Mouse (Mus musculus): ENCODE results near the gene Aqp9. TPM values are rescaled to one million over a fixed set of nuclear protein-coding genes. Genes with fewer than 3 reads are reported as not detected.

The Aqp9 gene
- total RNA-seq (2014; rRNA removed) (0.48 and 0.62 TPM in 2 replicates), polyA plus RNA-seq (2015; fragmentation: Nextera tagmentation; extraction: Ambion mirVana) (1.2 and 2.3 TPM in 2 replicates)

DNA sequence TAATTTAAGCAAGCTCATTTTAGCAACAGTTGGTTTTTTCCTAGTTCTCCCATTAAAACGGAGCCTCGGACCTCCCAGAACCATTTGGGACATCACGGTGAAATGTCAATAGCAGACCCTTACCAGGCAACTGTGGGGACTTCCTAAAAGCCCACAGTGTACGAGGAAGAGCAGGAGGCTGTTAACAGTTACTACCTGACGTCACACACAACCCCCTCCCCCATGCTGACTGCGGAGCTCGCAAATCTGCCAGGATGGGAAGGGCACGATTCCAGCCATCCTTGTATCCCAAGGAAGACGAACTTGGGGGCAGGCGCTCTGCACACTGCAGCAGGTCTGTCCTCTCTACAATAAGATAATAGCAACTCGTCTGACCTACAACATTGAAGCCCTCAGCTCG is at the start of gene Aqp9:
Gene Aqp9, minus strand, starts transcription at position 172 of the 400 bp plus-strand sequence.
- Histone ChIP-seq H3K9ac (peak within 1 kb of the TSS; percentile 10; the same call in 1 of the 2 replicates), H3K36me3 (ENCODE audit: insufficient read depth) (no peaks in the 10 kb centered on the region), H3K4me2 (ENCODE audit: low read depth) (peak within 1 kb of the TSS; percentile 28), H3K9me3 (ENCODE audit: low read length) (no peaks in the 10 kb centered on the region), H3K27ac (ENCODE audit: low read depth, low read length) (peak within 1 kb of the TSS; percentile 21), H3K4me3 (ENCODE audit: low read depth, low read length) (no peak within 1 kb of the TSS), H3K27me3 (ENCODE audit: insufficient read depth, low read length) (no peaks in the 10 kb centered on the region), H3K4me1 (ENCODE audit: insufficient read depth) (no peaks in the 10 kb centered on the region; the same call in 1 of the 2 replicates)
- no peak for TF ChIP-seq CTCF (IDR thresholded peaks at IDR 0.05; ENCODE audit: low read depth)
- DNase-seq (peak; percentile 29), ATAC-seq (no peak; the same call in 1 of the 2 replicates)
- WGBS, result 25% methylated on average over 12 of the region's 12 CpGs

DNA sequence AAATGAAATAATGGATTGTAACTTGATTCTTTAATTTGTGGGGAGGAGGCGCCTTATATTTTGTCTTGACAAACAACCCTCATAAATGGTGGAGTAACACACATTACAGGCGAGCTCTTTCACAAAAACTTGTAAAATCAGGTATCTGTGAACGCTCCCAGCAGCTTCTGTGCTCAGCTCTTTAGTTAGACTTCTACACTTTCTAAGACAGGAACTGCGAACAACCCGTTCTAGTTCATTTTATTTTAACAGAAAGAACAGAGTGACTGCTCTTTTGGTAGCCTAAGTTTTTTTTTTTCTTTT is 49.3 kb upstream of the Aqp9 start:
- no peak overlapping the region for H3K4me3 ChIP-seq (ENCODE audit: low read depth, low read length)
- H3K9me3 ChIP-seq (ENCODE audit: low read length), result no peaks in the 10 kb centered on the region
- no peak overlapping the region for H3K4me2 ChIP-seq (ENCODE audit: low read depth)
- no peaks in the 10 kb centered on the region for H3K4me1 ChIP-seq (ENCODE audit: insufficient read depth)
- WGBS, result 8% methylated on average over 5 of the region's 5 CpGs
- H3K27ac ChIP-seq (ENCODE audit: low read depth, low read length), result no peak overlapping the region
- no peak overlapping the region for H3K9ac ChIP-seq
- DNase-seq, result peak; percentile 58
- H3K27me3 ChIP-seq (ENCODE audit: insufficient read depth, low read length), result peaks cover 56% of the 10 kb centered on the region
- ATAC-seq, result no peak
- no peak for TF ChIP-seq CTCF (IDR thresholded peaks at IDR 0.05; ENCODE audit: low read depth)
- H3K36me3 ChIP-seq (ENCODE audit: insufficient read depth), result no peaks in the 10 kb centered on the region

GRCm38 (mm10) chr9:71216996-71217792 is 48.7 kb upstream of the Aqp9 start:
- no peak for ATAC-seq
- H3K27ac ChIP-seq (ENCODE audit: low read depth, low read length), result no peak overlapping the region
- peak; percentile 79 for DNase-seq
- H3K9ac ChIP-seq, result no peak overlapping the region
- H3K36me3 ChIP-seq (ENCODE audit: insufficient read depth), result no peaks in the 10 kb centered on the region
- H3K4me3 ChIP-seq (ENCODE audit: low read depth, low read length), result no peak overlapping the region
- no peaks in the 10 kb centered on the region for H3K9me3 ChIP-seq (ENCODE audit: low read length)
- no peak for TF ChIP-seq CTCF (IDR thresholded peaks at IDR 0.05; ENCODE audit: low read depth)
- no peak overlapping the region for H3K4me2 ChIP-seq (ENCODE audit: low read depth)
- H3K27me3 ChIP-seq (ENCODE audit: insufficient read depth, low read length), result peaks cover 56% of the 10 kb centered on the region
- H3K4me1 ChIP-seq (ENCODE audit: insufficient read depth), result no peaks in the 10 kb centered on the region
- WGBS, result 3% methylated on average over 20 of the region's 20 CpGs

DNA sequence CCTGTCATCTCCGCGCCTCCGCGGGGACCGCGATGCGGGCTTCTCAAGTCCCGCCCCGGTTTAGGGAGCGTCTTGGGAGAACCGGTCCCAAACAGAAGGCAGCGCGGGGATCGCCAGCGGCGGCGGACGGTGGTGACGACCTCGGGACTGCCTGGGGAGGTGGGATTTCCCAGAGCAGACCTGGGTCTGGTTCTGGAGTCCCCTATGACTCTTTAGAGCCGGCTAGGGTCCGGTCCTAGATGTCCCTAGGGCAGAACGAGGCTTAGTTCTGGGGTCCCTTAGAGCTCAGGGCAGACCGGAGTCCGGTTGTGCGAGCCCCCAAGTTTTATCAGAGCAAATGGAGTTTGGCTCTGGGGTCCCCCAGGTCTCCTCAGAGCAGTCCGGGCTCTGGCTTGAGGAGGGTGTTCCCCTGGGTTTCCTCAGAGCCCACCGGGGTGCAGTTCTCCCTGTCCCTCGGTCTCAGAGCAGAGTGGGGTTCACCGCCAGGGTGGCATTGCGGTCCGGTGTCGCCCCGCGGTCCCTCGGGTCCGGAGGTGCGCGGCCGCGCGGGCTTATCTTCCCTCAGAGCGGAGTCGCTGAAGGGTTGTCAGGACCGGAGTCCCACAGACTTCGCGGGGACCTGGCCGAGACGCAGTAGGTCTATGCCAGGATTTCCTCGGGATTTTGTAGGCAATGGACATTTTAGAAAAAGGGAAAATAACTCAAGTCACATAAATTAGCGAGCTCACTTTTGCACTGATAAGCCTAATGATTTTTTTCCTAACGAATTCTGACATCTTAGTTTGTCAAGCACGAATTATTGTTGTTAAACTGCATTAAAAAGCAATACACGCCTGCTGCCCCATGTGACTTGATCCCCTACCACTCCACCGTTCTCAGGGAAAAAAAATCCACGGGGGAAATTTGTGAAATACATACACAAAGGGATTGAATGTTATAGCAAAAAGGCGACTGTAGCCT is 47.8 kb upstream of the Aqp9 start:
- WGBS, result under 1% methylated on average over 57 of the region's 57 CpGs
- Histone ChIP-seq H3K9ac (no peak overlapping the region), H3K4me2 (ENCODE audit: low read depth) (peak overlapping the region; percentile 51), H3K4me3 (ENCODE audit: low read depth, low read length) (peak overlapping the region; percentile 34), H3K27me3 (ENCODE audit: insufficient read depth, low read length) (peaks cover 56% of the 10 kb centered on the region), H3K9me3 (ENCODE audit: low read length) (no peaks in the 10 kb centered on the region), H3K36me3 (ENCODE audit: insufficient read depth) (no peaks in the 10 kb centered on the region), H3K27ac (ENCODE audit: low read depth, low read length) (no peak overlapping the region), H3K4me1 (ENCODE audit: insufficient read depth) (no peaks in the 10 kb centered on the region)
- 0 out of 2 replicates have a peak, but pooled peaks have one; percentile 5 for ATAC-seq
- TF ChIP-seq CTCF (IDR thresholded peaks at IDR 0.05; ENCODE audit: low read depth), result no peak
- DNase-seq, result peak; percentile 78

DNA sequence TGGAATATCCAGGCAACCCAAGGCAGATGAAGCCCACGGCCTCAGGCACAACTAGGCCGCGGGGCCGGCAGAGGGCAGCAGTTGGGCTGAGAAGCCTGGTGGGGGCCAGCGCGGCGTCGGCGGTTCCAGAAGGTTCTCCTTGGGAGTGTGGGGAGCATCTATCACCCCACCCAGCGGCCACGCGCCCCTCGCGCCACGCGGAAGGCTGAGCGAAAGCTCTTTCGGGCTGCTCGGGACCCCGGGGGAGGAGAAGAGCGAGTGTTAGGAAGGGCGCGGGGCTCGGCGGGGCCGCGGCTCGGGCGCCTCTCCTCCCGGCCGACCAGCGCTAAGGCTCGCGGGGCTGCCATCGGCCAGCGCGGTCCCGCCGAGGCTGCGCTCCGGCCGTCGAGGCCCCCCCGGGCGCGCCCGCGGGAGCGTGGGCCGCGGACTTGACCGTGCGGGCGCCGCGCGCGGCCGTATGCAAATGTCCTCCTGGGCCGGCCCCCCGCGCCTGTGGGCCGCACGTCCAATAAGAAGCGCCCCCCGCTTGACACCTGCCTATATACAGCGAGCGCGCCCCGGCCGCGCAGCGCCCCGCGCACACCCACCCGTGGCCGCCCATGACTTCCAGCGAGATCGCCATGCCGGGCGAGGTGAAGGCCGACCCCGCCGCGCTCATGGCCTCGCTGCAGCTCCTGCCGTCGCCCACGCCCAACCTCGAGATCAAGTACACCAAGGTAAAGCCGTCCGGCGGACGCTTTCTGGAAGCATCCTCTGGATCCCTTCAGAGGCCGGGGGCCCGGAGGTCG is 47.0 kb upstream of the Aqp9 start, which contains the start of gene Aldh1a2:
Gene Aldh1a2, plus strand, starts transcription at position 542 of the 788 bp plus-strand sequence.
- no peak within 1 kb of the TSS for H3K9ac ChIP-seq
- 2% methylated on average over 87 of the region's 97 CpGs for WGBS
- no peaks in the 10 kb centered on the region for H3K4me1 ChIP-seq (ENCODE audit: insufficient read depth)
- peak within 1 kb of the TSS; percentile 51 for H3K4me2 ChIP-seq (ENCODE audit: low read depth)
- peak; percentile 81 for ATAC-seq
- peak within 1 kb of the TSS; percentile 34 for H3K4me3 ChIP-seq (ENCODE audit: low read depth, low read length)
- H3K9me3 ChIP-seq (ENCODE audit: low read length), result no peaks in the 10 kb centered on the region
- no peak within 1 kb of the TSS for H3K27ac ChIP-seq (ENCODE audit: low read depth, low read length)
- H3K27me3 ChIP-seq (ENCODE audit: insufficient read depth, low read length), result peaks cover 56% of the 10 kb centered on the region
- DNase-seq, result peak; percentile 45
- no peaks in the 10 kb centered on the region for H3K36me3 ChIP-seq (ENCODE audit: insufficient read depth)
- peak; percentile 67 for TF ChIP-seq CTCF (IDR thresholded peaks at IDR 0.05; ENCODE audit: low read depth)

GRCm38 (mm10) chr9:71213636-71214035 is 45.2 kb upstream of the Aqp9 start:
- H3K4me2 ChIP-seq (ENCODE audit: low read depth), result no peak overlapping the region
- no peaks in the 10 kb centered on the region for H3K36me3 ChIP-seq (ENCODE audit: insufficient read depth)
- DNase-seq (no peak), ATAC-seq (no peak)
- 43% methylated on average over 4 of the region's 4 CpGs for WGBS
- no peak for TF ChIP-seq CTCF (IDR thresholded peaks at IDR 0.05; ENCODE audit: low read depth)
- no peak overlapping the region for H3K4me3 ChIP-seq (ENCODE audit: low read depth, low read length)
- H3K9ac ChIP-seq, result no peak overlapping the region
- H3K9me3 ChIP-seq (ENCODE audit: low read length), result no peaks in the 10 kb centered on the region
- H3K27ac ChIP-seq (ENCODE audit: low read depth, low read length), result no peak overlapping the region
- no peaks in the 10 kb centered on the region for H3K4me1 ChIP-seq (ENCODE audit: insufficient read depth)
- H3K27me3 ChIP-seq (ENCODE audit: insufficient read depth, low read length), result peaks cover 49% of the 10 kb centered on the region
